Mouse (Mus musculus) liver, embryonic 14.5 days (tissue): ENCODE results near the gene Hmgb1.

Experiments used
- CTCF ChIP-seq: IDR thresholded peaks from 2 replicates; pipeline ENCODE4 v1.5.1; 2016; ENCODE audit warnings: antibody characterized with exemption, low read depth, control low read depth
- EP300 ChIP-seq: IDR thresholded peaks from 2 replicates; pipeline ENCODE4 v1.6.1; 2016; ENCODE audit warnings: antibody characterized with exemption, low read depth

DNA sequence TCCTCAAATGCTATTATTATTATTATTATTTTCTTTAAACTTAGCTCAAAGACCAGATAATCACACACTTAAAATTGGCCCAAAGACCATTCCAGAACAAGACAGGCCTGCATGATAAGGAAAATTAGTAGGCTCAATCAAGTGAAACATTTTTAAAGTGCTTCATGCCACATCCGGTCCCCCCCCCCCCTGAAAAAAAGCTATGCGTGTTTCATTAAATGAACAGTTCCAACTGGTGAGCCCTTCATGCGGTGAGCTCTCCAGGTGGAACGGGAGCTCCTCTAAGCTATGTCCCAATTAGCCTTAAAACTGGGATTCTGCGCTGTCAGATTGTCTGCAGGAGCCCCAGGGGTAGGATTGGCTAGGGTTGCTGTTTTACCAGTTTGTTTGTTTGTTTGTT lies 168.0 kb downstream of the Hmgb1 start:
- TF ChIP-seq EP300 (no peak), CTCF (no peak)
